Mouse (Mus musculus) urinary bladder, adult 2 months (tissue): ENCODE results near the gene Git1. TPM values are rescaled to one million over a fixed set of nuclear protein-coding genes. Genes with fewer than 3 reads are reported as not detected.

Source experiments
- DNase-seq: peaks from one replicate; pipeline ENCODE4 v3.0.0; 2022; ENCODE audit warnings: low spot score
- polyA plus RNA-seq: library from polyadenylated mRNA; depleted of rRNA; stranded (reverse); fragments of >200 nt; gene quantifications from 2 replicates; pipeline ENCODE4 v1.2.3, GENCODE M21; 2012

Gene Git1
- polyA plus RNA-seq, 1 experiment: 24.7 TPM

DNA sequence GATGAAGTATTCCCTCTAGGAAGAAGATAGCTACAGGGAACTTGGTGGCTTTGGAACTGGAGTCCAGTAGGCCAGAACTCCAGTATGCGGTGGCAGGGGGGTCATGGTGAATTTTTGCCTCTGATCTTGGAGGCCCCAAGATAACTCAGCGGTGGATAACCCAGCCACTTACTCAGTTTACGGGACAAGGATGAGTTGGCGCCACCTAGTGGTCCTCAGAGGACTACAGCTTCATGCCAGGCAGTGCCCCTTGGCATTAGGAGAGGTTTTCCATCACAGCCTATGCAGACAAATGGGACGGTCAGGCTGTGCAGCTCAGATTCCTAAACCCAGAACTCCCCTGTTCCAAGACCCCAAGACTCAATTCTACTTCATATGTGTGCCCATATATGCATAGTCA lies 8.0 kb downstream of the Git1 start:
- no peak for DNase-seq

DNA sequence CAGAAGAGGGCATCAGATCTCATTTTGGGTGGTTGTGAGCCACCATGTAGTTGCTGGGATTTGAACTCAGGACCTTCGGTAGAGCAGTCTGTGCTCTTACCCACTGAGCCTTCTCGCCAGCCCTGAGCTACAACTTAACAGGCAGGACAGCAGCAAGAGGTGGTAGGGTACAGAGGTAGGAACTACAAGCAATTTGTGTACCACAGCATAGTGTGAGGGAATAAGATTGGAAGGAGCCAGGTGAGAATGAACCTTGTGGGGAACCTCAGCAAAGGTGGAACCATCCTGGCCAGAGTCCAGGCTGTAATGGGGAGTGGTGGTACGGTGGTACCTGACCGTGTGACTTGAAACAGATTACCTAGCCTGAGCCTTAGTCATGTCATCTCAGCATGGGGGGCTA lies 8.6 kb downstream of the Git1 start:
- DNase-seq: no peak

DNA sequence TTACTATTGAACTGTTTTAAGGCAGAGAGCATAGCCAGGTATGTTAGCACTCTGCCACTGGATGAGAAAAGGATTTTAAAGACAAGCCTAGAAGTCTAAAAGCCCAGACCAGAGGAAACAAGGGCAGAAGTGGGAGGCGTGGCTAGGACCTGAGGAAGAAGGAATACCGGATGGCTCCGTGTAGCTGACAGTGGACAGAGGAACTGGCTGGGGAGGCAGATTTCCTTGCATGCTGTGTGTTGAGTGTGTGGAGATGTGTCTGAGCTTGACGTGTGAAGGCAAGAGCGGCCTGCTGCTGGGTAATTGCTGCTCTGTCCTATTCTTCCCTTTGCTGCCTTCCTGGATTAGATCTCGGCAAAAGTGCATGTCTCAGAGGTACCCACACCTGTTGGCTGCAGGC lies 9.1 kb downstream of the Git1 start:
- DNase-seq: no peak

DNA sequence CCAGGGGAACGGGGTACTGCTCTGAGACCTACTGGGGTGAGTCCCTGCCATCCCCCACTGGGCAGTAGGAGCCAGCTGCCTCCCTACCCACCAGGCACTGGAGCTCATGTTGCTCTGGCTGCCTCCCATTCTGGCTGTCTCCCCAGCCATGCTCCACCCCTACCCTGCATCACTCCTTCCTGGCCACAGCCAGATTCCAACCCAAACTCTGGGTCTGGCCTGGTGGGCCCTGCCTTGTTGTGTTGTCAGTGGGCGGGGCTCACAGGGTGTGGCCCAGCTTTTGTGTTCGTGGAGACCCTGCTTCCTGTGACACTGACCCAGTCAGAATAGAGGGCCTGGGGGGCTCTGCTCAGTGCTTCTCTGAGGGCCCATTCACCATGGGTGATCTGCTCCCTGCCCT lies 10.1 kb downstream of the Git1 start:
- no peak for DNase-seq

DNA sequence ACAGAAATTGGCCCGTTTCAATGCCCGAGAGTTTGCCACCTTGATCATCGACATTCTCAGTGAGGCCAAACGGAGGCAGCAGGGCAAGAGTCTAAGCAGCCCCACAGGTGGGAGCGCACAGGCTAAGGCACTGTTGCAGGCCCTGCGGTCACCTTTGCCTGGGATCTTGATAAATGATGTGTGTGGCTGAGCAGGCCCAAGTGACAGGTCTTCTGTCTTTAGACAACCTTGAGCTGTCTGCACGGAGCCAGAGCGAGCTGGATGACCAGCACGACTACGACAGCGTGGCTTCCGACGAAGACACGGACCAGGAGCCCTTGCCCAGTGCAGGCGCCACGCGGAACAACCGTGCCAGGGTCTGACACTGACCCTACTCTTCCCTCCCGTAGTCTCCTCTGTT lies 11.0 kb downstream of the Git1 start:
- DNase-seq: no peak

DNA sequence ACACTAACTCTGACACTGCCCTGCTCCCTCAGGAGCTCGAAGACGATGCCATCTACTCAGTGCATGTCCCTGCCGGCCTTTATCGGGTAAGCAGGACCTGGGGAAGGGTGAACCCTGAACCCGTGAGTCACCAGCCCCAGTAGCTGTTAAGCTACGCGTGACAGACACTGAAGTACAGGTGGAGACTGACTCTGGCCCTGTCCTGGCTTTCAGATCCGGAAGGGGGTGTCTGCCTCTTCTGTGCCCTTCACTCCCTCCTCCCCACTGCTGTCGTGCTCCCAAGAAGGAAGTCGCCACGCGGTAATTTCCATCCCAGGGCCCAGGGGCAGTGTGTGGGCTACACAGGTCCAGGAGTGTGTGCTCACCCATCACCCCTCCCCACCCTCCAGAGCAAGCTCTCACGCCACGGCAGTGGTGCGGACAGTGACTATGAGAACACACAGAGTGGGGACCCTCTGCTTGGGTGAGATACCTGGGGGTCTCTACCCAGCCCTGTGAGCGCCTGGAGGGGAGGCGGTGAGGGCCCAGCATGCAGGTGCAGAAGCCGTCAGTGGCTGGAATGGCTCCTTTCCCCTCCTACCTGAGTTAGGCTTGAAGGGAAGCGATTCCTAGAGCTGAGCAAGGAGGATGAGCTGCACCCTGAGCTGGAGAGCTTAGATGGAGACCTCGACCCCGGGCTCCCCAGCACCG lies 12.1 kb downstream of the Git1 start:
- DNase-seq: no peak

DNA sequence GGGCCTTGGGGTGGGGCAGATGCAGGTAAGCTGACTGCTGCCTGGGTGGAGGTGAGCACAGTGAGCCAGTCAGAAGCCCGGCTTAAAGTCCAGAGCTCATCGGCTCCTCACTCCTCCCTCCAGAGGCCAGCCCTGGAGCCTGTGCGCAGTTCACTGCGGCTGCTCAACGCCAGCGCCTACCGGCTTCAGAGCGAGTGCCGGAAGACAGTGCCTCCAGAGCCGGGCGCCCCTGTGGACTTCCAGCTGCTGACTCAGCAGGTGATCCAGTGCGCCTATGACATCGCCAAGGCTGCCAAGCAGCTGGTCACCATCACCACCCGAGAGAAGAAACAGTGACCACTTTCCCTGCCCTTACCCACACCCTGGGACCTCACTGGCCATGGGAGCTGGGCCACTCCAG lies 12.9 kb downstream of the Git1 start:
- DNase-seq: no peak

DNA sequence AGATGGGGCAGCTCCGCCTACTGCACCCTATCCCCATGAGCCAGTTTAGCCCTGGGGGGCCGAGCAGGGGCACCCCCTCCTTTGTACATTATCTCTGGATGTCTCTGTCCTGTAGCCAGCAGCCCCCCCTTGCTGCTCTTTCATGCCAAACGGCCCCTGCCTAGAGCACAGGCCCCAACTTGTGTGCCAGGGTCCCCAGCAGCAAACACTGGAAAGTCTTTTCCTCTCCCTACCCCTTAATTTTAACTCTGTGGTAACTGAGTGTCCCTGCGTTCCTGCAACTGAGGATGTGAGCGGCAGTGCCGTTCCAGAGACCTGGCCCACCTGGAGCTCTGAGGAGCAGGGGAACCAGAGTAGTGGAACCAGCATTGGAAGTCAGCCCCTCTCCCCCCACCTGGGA lies 13.6 kb downstream of the Git1 start:
- DNase-seq: no peak

DNA sequence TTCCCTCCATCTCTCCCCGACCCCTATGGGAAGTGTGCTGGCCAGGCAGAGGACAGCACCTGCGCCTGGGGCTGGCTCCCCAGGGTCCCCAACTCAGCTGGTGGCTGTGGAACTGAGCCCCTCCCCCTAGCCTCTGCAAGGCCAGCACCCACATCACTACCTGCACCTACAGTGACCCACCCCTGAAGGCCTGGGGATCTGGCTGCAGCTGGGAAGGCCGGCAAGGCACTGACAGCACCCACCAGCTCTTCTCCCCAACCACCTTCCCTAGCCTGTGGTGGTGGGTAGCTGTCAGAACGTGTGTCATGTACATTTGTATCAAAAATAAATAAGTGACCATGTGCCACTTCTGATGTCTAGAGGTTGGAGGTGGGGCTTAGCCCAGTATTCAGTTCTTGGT lies 14.1 kb downstream of the Git1 start:
- no peak for DNase-seq

DNA sequence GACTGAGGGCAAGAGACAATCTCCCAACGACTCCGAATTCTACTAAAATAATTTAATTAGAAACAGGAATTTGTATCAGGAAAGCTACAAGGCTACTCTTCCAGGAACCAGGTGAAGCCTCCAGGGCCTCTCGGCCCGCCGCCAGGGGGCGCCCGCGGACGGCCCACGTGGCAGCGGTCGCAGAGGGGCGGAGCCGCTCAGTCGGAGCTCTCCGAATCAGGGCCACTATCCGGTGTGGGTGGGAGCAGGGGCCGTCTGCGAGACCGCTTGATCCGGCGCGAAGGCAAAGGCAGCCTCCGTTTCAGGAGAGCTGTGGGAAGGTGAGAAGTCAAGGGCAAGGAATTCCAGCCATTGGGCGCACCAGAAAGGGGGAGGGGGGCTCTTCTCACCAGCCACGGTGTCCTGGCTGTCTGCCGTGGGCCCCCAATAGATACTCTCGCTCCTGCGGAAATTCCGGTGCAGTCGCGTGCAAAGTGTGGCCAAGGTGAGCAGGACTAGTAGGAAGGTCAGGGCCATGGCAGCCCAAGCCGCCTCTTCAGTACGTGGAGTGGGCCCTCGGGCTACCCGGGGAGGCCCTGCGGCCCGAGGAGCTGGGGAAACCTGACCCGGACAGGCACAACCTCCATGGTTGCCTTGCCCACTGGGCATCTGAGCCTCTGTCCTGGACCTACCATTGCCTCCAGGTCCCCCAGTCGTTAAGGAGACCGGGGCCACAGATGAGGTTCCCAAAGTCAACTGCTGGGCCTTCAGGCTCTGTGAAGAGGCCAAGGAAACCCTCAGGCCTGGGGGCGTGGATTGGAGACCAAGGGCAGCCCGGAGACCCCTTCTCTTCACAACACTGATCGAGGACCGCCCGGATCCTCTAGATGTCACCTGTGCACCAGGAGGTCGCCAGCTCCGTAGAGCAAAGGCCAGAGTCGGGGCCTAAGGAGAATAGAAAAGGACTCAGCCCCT lies 15.0 kb downstream of the Git1 start:
- DNase-seq: no peak

DNA sequence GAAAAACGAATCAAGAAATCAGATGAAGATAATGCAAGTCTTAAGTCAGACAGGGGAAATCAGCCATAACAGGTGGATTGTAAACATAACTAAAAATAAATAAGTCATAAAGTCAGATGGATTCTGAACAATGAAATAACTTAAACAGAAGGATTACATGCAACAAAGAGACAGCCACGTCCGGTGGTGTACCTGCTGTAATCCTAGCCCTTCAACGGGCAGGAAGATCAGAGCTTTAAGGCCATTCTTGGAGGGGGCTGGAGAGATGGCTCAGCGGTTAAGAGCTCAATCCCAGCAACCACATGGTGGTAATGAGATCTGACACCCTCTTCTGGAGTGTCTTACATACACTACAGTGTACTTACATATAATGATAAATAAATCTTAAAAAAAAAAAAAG lies 18.0 kb downstream of the Git1 start:
- no peak for DNase-seq

DNA sequence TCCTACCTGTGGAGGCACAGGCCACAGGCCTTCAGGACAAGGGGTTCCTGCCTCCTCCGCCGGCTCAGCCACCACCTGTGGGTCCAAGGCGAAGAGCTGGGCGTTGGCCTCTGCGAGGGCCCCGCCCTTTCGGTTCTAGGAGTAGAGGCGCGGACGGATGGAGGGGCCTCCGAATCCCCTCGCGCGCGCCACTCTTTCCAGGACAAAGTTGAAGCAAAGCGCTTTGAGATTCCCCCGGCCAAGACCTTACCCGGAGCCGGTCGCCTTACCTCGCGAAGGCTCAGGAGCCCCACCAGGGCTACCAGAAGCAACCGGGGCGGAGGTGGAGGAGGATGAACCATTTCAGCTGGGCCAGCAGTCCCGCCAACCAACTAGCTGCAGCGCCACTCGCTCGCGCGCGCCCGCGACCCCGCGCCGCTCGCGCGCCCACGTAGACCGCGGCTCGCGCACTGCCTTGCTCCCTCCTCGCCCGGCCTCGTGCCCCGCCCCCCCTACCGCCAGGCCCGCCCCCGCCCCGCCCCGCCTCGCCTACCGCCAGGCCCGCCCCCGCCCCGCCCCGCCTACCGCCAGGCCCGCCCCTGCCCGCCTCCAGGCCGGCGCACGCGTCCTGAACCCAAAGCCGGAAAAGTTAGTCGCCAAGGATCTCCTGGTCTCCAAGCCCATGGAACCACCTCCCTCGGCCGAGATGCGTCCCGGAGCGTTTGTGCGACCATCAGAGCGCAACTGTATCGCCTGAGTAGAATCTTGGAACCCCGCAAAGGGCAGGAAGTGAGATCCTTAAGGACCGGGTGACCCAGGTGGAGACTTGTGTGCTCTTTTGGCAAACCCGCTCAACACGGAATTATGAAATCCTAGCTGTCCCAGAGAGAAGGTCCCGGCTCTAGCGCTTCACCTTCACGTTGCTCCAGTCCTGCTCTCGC lies 19.8 kb downstream of the Git1 start:
- DNase-seq: peak; percentile 73

DNA sequence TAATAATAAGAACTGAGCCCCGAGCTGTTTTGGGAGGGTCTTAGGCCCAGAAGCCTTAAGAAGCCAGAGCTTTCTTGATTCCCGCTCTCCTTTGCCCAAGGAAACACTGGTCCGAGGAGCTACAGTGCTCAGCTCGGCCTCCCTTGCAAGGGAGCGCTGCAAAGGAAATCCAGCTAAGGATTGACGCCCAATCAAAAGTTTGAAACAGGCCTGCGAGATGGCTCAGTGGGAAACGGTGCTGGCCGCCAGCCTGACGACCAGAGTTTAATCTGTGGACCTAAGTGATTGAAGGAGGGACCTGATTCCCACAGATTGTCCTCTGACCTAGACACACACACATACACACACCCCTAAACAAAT lies 20.4 kb downstream of the Git1 start:
- DNase-seq: no peak

DNA sequence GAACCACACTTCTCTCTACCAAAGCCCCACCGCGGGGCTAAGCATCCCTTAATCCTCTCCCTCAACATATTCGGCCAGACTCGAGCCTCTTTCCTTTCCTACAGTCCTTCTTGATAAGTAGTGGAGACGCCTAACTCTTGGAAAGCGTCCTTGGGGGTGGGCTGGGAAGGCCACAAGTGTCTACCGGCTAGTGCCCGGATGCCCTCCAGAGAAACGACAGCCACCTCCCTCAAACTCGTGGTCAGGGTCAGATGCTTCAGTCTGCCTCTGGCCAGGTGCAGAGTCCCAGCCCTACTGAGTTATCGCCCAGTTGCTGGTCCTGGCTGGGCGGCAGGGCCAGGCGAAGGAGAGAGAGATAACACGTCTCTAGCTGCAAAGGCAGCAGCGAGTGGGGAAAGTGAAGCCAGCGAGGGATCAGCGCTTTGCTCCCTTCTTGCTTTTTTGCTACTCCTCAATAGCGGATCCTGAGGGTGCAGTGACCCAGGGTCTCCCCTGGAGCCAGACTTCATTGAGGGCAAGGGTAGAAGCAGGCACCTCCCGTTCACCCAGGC lies 21.0 kb downstream of the Git1 start:
- no peak for DNase-seq

DNA sequence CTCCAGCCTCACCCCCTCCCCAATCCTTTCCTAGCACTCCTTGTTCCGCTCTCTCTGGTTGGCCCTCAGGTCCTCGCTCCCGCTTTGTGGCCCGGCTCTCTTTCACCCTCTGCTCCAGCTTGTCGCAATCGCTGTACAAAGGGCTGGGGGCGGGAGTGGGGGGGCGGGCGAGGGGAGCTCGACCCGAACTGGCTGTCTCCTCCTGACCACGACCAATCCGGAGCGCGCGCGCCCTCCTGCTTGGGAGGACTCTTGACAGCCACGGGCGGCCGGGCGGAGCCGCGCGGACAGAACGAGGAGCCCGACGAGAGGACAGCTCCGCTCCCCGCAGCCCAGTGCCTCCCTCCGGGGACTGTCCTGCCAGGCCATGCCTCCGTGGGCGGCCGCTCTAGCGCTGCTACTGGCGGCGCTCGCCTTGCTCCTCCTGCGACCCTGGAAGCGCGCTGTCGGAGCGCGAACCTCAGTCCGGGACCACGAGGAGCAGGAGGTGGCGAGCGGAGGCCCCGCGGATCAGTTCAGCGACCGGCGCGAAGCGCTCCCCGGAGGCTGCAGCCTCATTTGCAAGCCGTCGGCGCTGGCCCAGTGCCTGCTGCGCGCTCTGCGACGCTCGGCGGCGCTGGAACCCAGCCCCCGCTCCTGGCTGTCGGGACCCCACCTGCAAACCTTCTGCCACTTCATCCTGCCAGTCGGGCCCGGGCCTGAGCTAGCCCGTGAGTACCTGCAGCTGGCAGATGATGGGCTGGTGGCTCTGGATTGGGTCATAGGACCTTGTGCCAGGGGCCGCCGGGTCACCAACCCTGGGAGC lies 21.7 kb downstream of the Git1 start, which contains the start of gene Abhd15:
Gene Abhd15 (plus strand): TSS at position 290 of the 805 bp plus-strand sequence.
- DNase-seq: peak; percentile 77

DNA sequence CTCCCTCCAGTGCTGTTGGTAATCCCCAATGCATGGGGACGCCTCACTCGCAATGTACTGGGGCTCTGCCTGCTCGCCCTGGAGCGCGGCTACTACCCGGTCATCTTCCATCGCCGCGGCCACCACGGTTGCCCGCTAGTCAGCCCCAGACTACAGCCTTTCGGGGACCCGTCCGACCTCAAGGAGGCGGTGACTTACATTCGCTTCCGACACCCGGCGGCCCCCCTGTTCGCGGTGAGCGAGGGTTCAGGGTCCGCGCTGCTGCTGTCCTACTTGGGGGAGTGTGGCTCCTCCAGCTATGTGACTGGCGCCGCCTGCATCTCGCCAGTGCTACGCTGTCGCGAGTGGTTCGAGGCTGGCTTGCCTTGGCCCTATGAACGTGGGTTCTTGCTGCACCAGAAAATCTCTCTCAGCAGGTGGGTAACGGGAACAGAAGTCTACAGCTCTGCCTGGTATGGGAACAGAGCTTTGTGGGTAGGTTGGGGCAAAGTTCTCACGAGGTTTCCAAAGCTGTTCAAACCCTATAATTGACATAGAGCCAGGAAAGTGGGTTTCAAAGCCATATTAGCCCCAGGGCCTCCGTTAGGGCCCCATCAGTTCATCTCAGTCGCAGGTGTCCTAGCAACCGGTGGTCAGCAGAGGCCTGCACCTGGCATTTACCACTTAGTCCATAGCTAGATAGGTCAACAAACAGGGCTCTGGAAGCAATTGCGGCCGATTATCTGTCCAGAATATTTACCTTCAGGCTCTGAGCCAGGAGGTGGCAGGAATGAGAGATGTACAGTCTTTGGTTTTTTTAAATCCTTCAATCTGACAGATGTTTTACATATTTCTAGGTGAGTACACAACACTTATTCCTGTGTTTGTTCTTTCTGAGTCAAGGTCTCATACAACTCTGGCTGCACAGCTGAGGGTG lies 22.5 kb downstream of the Git1 start, which contains the start of gene Trp53i13:
Gene Trp53i13 (minus strand): TSS at position 344 of the 916 bp plus-strand sequence.
- DNase-seq: no peak

DNA sequence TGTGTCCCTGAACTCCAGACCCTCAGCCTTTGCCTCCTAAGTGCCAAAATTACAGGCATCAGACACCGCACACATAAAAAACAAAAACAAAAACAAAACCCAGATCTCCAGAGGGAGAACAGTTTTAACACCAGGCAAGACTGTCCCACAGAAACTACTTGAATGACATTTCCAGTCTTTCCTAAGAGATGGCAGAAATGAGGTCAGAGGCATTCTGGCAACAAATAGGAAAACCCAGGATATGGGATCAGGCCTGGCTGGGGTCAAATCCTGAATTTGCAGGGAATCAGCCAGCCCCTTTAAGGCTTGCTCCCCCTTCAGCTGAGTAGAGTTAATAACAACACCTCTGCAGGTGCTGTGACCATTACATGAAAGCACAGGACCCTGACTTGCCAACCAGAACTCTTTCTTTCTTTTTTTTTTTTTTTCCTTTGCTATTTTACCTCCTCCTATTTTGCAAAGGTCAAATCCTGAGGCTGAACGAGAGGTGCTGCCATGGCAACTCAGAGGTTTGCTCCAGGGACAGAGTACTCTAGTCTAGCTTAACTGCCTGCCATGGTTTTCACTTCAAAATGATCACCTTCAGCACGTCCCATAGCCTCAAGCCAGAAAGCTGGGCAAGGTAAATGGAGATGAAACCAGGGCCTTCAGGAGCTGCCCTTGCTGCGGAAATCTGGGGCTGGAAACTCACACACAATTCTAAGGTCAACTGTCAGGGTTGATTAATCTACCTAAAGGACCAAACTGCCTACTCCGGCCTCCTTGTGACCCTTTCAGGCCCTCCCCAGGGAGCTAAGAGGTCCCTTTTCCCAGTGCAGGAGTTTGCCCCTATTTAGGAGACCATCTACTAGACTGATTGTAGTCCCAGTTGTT lies 23.4 kb downstream of the Git1 start:
- DNase-seq: no peak

DNA sequence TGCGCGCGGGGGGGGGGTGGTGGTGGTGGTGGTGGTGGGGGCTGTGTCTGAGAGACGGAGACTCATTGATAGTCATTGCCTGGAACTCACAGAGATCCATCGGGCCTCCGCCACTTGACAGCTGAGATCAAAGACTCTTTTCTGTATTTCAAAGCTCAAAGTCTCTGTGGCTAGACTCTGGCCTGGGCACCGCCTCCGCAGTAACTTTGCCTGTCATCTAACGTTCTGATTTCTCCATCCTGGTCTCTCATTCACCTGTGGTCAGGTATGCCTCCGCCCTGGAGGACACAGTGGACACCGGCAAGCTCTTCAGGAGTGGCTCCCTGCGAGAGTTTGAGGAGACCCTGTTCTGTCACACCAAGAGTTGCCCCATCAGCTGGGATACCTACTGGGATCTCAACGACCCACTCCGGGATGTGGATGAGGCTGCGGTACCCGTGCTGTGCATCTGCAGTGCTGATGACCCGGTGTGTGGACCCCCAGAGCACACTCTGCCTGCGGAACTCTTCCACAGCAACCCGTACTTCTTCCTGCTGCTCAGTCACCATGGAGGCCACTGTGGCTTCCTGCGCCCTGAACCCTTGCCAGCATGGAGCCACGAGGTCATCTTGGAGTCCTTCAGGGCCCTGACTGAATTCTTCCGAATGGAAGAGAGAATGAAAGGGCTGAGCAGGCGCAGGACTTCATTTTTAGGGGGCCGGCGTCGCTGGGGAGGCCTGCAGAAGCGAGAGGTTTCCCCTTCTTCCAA lies 24.9 kb downstream of the Git1 start:
- no peak for DNase-seq
